Mouse (Mus musculus) CD4-positive, CD25-positive, alpha-beta regulatory T cell, adult 2 months (primary cell): ENCODE results near the gene Jph3.

Source experiments
- DNase-seq: peaks from one replicate; pipeline ENCODE4 v3.0.0-alpha.2; 2012; ENCODE audit warnings: low read depth, low spot score

The Jph3 gene

DNA sequence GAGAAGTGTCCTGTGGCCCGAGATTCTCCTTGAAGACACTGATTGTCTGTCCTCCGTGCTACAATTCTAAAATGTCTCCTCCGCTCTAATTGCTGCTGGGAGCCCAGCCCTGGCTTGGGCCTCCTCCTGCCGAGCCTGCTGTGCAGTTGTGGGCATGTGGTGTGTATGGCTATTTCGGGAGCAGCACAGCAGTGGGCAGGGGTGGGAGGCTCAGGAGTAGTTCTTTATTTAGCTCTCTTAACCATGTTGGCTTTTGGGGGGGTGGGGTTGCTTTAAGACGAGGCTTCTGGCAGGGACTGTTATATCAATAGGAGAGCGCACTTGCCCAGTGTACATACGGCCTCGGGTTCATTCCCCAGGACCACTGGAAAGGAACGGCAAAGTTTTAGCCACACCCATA, 57.1 kb downstream of the Jph3 start:
- DNase-seq, result no peak

DNA sequence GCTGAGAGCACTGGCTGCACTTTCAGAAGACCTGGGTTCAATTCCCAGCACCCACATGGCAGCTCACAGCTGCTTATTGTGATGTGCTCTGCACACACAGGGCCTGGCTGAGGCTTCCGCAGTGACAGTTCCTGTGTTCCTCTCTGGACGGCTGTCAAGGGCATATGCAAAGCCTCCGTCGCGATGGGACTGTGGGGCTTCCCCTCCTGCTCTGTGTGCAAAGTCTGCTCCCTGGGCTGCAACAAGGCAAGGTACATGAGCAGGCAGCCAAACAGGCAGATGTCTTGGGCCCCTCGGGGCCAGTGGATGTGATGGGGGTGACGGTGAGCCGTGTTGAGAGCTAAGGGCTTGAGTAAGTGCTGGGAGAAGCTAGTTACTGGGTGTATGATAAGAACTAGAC, 59.4 kb downstream of the Jph3 start:
- DNase-seq, result peak; percentile 18

DNA sequence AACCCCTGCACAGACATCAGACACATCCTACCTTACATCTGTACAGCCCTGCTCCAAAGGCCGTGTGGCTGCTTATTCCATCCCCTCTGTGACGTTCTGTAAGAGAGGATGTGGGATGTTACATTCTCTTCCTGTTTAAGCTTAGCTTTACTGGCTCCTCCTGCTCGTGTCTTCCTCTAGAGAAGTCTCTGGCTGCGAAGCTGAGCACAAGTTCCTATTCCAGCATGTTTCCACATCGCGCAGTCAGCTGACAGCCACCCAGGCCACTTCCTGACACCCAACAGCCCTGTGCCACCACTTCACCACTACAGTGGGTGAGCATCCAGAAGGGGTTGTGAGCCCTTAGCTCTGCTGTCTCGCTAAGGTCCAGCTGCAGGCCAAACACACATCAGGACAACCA, 62.7 kb downstream of the Jph3 start:
- DNase-seq, result no peak

DNA sequence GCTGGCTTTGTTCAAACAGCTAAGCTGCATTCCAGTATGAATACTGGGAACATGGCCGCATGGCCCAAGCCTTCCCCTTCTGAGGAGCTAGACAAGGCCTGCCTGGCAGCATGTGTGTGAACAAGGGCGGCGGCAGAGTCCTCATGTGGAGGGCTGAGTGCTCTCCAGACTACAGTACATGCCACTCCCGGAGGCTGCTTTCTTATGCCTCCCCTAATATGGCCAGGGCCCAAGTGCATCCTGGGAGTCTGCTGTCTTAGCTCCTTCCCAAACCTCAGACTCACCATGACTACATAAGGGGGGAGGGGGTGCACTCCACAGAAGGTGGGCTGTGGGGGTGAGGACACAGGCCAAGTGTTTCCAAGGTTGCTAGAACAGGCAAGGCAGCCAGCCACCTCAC, 63.2 kb downstream of the Jph3 start:
- no peak for DNase-seq

DNA sequence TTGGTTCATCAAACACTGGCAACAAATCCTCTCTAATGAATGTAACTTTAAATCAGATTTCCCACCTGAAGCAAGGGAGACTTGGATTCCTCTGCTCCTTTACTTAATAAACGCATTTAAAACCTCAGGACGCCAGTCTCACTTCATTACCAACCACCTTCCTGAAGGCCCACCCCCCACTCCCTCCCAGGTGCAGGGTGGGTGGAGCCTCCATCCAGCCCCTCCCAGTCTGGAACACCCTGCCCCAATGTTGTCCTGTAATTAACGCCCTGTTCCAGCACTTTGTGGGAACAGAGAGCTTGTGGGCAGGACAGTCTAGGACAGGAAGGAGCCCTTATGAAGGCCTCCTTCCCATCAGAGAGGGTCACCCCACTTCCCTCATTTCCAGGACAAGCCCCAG, 64.7 kb downstream of the Jph3 start:
- DNase-seq, result no peak

DNA sequence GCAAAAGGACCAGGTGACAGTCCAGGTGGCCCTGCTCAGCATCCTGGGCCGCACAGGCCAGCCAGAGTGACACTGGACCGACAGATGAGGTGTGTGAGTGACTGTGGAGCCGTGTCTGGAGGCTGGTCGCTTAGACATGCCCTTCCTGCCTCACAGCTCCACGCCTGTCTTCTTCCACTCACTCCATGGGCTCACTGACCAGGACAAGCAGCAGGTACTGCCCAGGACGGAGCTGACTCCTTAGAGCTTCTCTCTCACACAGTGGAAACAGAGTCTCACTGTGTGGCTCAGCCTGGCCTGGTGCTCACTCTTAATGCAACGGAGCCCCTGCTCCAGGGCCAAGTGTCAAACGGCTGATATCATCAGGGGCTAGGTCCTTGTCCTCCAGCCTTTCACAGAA, 66.0 kb downstream of the Jph3 start:
- no peak for DNase-seq

DNA sequence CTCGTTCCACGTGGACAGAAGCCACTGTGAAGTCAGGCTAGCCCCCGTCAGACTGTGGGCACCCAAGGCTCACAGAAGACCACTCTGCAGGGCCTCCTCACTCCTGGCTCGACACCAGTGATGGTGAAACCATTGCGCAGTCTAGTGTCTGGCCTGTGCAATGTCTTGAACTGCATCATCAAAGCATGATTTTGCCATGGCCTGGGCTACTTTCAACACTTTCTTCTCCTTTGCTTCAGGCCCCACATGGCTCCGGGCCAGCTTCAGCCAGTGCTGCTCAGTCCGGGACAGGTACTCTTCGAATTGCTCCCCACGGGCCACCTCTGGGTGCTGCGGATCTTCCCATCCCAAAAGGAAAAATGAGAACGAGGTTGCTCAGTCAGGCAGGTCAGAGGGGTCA, 67.0 kb downstream of the Jph3 start:
- no peak for DNase-seq

DNA sequence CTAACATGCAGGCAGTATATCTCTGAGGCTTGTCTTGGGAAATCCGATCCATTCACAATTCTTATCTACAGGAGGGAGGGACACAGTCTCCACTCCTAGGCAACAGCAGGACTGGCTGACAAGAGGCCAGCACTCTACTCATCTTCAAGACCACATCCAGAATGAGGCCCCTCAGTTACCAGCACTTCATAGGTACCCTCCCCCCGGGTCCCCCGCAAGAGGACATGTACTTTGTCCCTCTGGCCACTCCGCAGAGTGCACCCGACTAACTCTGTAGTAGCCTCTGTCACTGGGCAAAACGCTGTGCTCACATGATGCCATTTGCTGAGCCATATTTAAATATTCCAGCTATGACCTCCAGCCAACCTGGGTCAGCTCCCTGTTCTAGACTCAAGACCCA, 69.0 kb downstream of the Jph3 start:
- no peak for DNase-seq

DNA sequence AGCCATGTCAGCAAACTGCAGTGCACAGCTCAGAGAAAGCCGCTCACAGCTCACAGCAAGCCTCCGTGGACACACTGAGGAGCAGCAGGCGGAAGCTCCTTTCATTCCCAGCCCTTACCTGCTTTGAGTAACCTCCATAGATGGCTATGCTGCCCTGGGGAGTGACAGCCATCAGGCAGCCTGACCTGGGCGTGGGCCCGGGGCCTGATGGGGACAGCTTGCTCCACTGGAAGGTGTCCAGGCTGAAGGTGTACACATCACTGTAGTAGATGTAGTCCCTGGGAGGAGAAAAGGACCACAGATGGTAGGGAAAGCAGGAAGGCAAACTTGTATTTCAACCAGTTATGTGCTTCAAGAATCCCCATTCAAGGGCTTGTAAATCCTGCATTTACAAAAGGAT, 75.4 kb downstream of the Jph3 start:
- DNase-seq, result no peak

DNA sequence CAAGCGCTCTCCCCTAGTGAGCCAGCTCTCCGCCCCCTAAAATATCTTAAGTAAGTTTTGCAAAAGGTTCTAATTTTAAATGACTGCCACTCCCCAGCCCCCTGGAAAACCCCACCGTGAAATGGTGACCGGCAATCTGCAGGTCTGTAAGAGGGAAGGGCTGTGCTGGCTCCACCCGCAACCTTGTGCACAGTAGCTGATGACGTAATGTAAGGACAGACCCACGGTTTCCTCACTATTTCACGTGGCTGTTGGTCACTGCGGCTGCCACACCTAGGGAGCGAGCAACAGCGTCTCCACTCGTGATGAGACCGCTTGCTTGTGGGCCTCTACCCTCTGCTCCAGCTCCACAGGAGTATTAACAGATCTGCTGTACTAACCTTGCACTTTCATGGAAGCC, 76.7 kb downstream of the Jph3 start:
- DNase-seq, result no peak

DNA sequence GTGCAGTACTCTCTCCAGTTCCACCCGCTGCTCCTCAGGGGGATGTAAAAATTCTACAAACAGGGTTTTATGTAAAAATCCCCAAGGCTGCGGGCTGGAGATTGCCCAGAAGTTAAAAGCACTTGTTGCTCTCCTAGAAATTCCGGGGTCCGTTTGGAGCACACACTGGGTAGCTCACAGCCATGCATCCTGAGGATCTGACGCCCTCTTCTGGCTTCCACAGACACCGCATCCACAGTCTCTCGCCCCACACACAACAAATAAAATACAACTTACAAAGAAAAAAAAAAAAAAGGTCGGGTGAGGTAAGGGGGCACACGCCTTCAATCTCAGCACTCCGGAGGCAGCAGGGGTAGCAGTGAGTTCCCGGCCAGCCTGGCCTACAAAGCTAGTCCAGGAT, 78.6 kb downstream of the Jph3 start:
- no peak for DNase-seq

DNA sequence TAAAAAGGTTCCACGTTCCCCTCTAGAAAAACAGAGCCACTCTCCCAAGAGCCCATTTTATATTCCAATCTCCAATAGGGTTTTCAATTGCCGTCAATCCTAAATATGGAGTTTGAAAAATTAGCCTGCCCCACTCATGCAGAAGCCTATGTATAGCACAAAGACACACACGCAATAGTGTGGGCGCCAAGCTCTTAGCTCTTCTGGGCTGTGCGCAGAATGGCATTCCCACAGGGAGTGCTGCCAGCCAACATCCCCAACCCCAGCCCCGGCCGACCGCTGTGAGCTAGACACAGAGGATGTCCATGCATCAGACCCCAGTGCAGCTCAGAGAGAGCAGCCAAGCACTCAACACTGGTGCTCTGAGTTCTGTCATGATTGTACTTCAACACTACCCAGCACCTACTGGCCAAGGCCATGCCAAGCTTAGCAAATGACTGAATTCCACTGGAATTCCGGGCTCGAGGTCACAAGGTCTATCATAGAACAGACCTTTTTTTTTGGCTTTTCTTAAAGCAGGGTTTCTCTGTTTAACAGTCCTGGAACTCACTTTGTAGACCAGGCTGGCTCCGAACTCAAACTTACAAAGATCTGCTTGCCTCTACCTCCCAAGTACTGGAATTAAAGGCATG, 80.2 kb downstream of the Jph3 start:
- DNase-seq, result no peak

DNA sequence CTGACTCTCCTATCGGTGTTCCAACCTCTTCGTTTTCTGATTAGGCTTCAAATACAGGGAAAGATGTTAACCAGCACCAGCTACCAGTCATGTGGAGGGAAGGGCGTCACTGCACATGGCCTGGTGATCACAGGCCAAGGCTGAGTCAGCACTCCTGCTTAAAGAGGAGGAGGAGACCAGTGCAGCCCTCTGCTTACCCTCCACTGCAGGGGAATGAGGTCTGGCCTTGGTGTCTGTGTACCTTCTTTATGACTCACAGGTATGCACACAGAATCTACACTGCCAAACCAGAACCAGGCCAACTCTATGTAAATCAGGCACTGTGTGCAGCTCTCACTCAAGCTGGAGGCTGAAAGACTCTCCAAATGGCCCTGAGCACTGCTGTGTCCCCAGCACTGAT, 82.1 kb downstream of the Jph3 start:
- DNase-seq, result no peak

DNA sequence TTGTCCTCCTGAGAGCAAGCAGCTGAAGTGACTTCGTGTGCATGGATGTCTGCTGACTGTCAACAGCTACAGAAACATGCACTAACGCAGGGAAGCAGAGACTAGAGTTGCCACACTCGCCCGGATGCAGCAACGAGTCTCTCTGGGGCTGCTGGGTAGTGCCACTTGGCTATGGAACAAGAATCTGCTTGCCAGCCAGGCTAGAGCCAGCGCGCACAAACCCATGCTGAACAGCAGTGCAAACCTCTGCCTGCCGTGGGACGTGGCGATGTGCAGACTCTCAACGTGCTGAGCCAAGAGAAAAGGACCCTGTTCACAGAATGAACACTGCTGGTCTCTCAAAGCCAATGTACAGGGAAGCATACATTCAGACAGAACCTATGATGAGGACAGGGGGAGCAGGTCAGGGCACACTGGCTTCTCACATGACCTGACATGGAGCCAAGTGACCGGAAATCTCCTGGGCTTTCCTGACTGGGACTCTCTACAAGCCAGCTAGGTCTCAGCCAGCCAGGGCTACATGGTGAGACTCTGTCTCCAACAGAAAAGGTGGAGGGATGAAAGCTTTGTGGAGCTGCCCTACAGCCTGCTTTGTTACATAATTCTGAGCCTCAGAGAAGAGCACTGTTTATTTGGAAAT, 82.6 kb downstream of the Jph3 start:
- DNase-seq, result no peak

DNA sequence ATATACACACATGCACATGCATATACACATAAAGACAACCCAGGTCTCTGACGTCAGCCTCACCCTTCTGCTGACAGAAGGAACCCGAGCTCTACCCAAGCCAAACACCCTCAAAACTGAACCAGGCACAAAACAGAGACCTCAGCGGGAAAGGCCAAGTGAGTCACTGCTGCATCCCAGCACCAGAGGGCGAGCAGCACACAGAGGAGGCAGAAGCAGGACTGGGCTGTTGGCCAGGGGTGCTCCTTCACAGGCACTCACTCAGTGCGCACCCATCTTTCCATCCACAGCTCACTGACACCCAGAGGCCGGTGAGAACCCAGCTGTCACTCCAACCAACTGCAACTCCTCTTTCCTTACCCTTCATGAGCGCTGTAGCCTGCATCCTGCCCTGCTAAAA, 88.8 kb downstream of the Jph3 start:
- DNase-seq, result no peak

DNA sequence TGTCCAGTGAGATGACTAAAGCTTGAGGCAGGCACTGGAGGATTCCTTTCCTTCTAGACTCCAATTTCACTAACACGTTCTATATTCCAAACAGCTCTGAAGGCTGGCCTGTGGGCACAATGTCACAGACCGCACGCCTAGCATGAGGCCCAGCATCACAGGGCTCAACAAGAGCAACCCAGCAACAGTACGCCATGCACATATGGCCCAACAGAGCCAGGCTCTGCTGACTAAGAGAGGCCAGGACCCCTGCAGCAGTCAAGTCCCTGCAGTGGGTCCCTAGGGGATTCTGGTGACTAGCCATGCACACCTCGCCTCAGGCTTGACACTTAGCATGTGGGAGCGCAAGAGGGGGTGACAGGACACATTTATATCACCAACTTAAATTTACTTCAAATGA, 91.4 kb downstream of the Jph3 start:
- DNase-seq, result no peak

DNA sequence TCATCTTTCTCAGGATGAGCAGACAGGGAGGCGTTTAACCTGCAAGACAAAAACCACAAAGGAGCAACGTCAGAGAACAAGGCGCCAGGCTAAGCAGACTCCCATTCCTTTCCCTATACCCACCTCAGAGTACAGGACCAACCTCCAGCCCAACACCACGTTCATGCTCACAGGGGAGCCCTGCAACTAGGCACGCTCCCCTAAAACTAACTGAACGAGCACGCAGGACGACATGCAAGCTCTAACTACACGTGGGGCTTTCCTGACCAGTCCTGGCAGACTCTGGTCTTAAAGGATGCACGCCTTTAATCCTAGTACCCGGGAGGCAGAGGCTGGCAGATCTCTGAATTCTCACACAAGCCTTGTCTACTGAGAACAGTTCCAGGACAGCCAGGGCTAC, 91.9 kb downstream of the Jph3 start:
- DNase-seq, result no peak

DNA sequence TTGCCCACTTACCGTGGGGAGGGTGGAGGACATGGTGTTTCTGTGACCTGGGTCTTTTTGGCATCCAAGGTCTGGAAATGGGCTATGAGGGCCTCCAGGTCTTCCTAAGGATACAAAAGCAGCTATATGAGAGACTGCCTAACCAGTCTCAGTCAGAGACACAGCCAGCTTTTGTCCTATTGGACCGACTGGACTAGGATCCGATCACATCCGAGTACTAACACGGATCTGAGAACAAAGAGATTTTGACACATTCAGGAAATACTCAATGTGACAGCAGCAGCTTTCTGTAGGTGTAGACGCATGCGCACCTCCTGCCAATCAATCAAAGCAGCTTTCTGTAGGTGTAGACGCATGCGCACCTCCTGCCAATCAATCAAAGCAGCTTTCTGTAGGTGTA, 92.3 kb downstream of the Jph3 start:
- DNase-seq, result no peak

DNA sequence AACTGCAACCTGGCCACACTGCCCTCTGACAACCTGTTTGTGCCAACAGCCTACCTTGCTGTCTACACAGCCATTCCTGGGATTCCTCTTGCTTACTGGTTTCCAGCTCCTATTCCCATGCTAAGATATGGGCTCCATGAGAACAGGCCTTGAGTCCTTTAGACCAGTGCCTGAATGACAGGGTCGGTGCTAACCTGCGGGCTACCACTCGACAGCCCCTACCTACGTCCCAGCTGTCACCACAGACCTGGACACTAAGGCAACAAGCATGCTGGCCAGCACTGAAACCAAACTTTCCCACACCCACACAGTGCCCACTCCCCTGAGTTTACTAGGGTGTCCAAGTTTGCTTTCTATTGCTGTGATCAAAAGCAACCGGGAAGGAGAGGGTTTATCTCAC, 98.3 kb downstream of the Jph3 start:
- DNase-seq, result no peak

DNA sequence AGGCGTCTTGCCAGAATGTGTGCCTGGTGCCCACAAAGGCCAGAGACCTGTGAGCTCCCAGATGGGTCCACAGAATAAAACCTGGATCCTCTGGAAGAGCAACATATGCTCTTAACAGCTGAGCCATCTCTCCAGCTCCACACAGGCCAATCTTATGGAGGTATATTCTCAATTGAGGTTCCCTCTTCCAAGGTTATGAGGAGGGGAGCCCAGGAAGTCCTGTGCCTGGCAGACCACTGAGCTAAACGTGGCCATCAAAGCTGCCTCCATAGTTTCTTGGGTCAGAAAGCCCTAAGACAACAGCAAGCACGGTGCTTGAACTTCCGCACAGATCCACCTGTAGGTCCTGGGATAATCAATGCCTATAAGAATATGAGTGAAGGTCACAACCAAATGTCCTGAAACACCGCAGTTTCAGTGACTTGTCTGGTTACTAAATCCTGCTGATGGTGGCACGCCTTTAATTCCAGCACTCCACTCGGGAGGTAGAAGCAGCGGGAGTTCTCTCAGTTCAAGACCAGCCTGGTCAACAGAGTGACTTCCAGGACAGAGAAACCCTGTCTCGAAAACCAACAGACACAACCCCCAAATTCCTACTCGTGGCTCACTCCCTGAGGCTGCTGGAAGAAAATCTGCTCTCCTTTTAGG, 99.1 kb downstream of the Jph3 start:
- no peak for DNase-seq

DNA sequence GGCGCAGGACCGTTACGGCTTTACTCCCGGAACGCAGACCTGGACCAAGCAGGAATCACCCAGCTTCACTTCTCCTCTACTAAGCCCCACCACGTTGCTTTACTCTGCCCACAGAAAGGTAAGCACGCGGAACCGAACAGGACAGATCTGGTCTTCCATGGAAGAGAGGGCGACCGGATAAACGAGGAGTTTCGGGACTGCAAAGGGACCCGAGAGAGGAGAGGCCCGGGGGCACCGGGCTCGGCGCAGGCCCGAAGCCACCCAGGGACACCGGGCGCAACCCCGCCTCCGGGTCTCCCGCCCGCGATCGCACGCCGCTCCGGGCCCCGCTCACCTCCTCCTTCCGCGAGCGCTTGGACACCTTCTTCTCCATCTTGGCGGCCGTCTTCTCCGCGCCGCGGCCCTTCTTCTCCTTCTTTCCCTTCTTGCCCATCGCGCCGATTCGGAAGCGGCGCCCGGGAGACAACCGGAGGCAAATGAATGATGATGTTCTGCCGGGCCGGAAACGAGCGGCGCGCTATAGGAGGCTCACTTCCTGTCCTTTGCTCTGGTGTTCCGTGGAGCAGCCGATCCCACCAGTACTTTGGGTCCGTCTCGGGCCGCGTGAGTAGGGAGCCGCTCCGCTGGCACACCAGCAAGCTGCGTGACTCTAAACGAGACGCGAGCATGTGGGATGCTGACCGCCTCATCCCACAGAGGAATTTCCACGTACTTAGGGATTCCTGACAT, 99.8 kb downstream of the Jph3 start, which contains the start of gene Klhdc4:
Gene Klhdc4, minus strand, starts transcription at position 522 of the 729 bp plus-strand sequence.
- peak; percentile 95 for DNase-seq

DNA sequence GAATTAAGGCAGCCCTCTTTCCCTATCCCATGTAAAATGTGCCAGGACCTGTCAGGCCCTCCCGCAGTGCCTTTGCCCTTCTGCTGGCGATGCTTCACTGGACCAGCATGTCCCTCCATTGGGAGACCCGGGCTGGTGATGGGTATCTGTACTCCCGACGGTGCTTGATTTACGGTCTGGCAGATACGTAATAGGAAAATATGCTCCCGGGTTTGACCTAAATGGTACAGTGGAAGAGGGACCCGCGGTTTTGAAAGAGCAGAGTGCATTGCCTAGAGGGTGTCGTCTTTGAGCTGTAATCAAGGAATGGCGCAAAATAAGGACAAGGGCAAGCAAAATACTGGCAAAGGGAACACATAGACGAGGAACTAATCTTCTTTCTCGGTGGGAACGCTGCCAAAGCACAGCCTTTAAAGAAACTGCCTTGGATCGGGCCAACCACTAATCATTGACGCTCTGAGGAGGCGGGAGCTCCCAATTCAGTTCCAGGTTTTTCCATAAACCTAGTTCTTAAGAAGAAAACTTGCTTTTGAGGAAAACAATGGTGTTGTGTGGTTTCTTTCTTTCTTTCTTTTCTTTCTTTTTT, 100.4 kb downstream of the Jph3 start:
- DNase-seq, result no peak
